Mouse (Mus musculus): ENCODE results near the gene Galnt2. TPM values are rescaled to one million over a fixed set of nuclear protein-coding genes. Genes with fewer than 3 reads are reported as not detected.

Gene Galnt2
- polyA plus RNA-seq, 1 experiment = 43.9 TPM

- H3K4me1 ChIP-seq (ENCODE audit: control insufficient read depth, insufficient read depth, low read length) = no peaks in the 10 kb centered on the region
- no peak overlapping the region for H3K27ac ChIP-seq (ENCODE audit: insufficient read depth, low read depth, low read length)
- no peak for TF ChIP-seq CTCF (IDR thresholded peaks at IDR 0.05; ENCODE audit: low read depth, low read length)
- TF ChIP-seq POLR2A (IDR thresholded peaks at IDR 0.05; ENCODE audit: borderline replicate concordance, low read depth, low read length) = no peak
- H3K4me3 ChIP-seq (ENCODE audit: insufficient read depth, low read length) = no peak overlapping the region
These were observed 83.6 kb downstream of the Galnt2 start for GRCm38 (mm10) chr8:124314803-124315202.

- Histone ChIP-seq H3K4me3 (ENCODE audit: insufficient read depth, low read length) (no peak overlapping the region), H3K4me1 (ENCODE audit: control insufficient read depth, insufficient read depth, low read length) (no peaks in the 10 kb centered on the region), H3K27ac (ENCODE audit: insufficient read depth, low read depth, low read length) (no peak overlapping the region)
These were observed 85.4 kb downstream of the Galnt2 start for GRCm38 (mm10) chr8:124316466-124317136.

GRCm38 (mm10) chr8:124317191-124317682 is 86.0 kb downstream of the Galnt2 start:
- TF ChIP-seq POLR2A (IDR thresholded peaks at IDR 0.05; ENCODE audit: borderline replicate concordance, low read depth, low read length) (no peak), CTCF (IDR thresholded peaks at IDR 0.05; ENCODE audit: low read depth, low read length) (no peak)
- Histone ChIP-seq H3K4me3 (ENCODE audit: insufficient read depth, low read length) (no peak overlapping the region), H3K4me1 (ENCODE audit: control insufficient read depth, insufficient read depth, low read length) (no peaks in the 10 kb centered on the region), H3K27ac (ENCODE audit: insufficient read depth, low read depth, low read length) (no peak overlapping the region)

More at GRCm38 (mm10) chr8:124316466-124317136, 85.4 kb downstream of the Galnt2 start:
- TF ChIP-seq CTCF (IDR thresholded peaks at IDR 0.05; ENCODE audit: low read depth, low read length) (no peak), POLR2A (IDR thresholded peaks at IDR 0.05; ENCODE audit: borderline replicate concordance, low read depth, low read length) (no peak)

- TF ChIP-seq CTCF (IDR thresholded peaks at IDR 0.05; ENCODE audit: low read depth, low read length) = no peak
- TF ChIP-seq POLR2A (IDR thresholded peaks at IDR 0.05; ENCODE audit: borderline replicate concordance, low read depth, low read length) = no peak
- no peak overlapping the region for H3K4me3 ChIP-seq (ENCODE audit: insufficient read depth, low read length)
- H3K4me1 ChIP-seq (ENCODE audit: control insufficient read depth, insufficient read depth, low read length) = no peaks in the 10 kb centered on the region
- H3K27ac ChIP-seq (ENCODE audit: insufficient read depth, low read depth, low read length) = no peak overlapping the region
These were observed 86.6 kb downstream of the Galnt2 start for GRCm38 (mm10) chr8:124317821-124318220.

GRCm38 (mm10) chr8:124318612-124319315 is 87.6 kb downstream of the Galnt2 start:
- H3K27ac ChIP-seq (ENCODE audit: insufficient read depth, low read depth, low read length) = no peak overlapping the region
- no peak for TF ChIP-seq POLR2A (IDR thresholded peaks at IDR 0.05; ENCODE audit: borderline replicate concordance, low read depth, low read length)
- no peak for TF ChIP-seq CTCF (IDR thresholded peaks at IDR 0.05; ENCODE audit: low read depth, low read length)
- no peaks in the 10 kb centered on the region for H3K4me1 ChIP-seq (ENCODE audit: control insufficient read depth, insufficient read depth, low read length)
- H3K4me3 ChIP-seq (ENCODE audit: insufficient read depth, low read length) = no peak overlapping the region

- TF ChIP-seq POLR2A (IDR thresholded peaks at IDR 0.05; ENCODE audit: borderline replicate concordance, low read depth, low read length) (no peak), CTCF (IDR thresholded peaks at IDR 0.05; ENCODE audit: low read depth, low read length) (no peak)
- no peak overlapping the region for H3K27ac ChIP-seq (ENCODE audit: insufficient read depth, low read depth, low read length)
- no peak overlapping the region for H3K4me3 ChIP-seq (ENCODE audit: insufficient read depth, low read length)
- no peaks in the 10 kb centered on the region for H3K4me1 ChIP-seq (ENCODE audit: control insufficient read depth, insufficient read depth, low read length)
These were observed 88.1 kb downstream of the Galnt2 start for GRCm38 (mm10) chr8:124319316-124319652.

- H3K4me3 ChIP-seq (ENCODE audit: insufficient read depth, low read length) = no peak overlapping the region
- no peak overlapping the region for H3K27ac ChIP-seq (ENCODE audit: insufficient read depth, low read depth, low read length)
- no peaks in the 10 kb centered on the region for H3K4me1 ChIP-seq (ENCODE audit: control insufficient read depth, insufficient read depth, low read length)
- no peak for TF ChIP-seq POLR2A (IDR thresholded peaks at IDR 0.05; ENCODE audit: borderline replicate concordance, low read depth, low read length)
- no peak for TF ChIP-seq CTCF (IDR thresholded peaks at IDR 0.05; ENCODE audit: low read depth, low read length)
These were observed 90.1 kb downstream of the Galnt2 start for GRCm38 (mm10) chr8:124321227-124321840.

- Histone ChIP-seq H3K4me3 (ENCODE audit: insufficient read depth, low read length) (no peak overlapping the region), H3K27ac (ENCODE audit: insufficient read depth, low read depth, low read length) (no peak overlapping the region), H3K4me1 (ENCODE audit: control insufficient read depth, insufficient read depth, low read length) (no peaks in the 10 kb centered on the region)
- TF ChIP-seq CTCF (IDR thresholded peaks at IDR 0.05; ENCODE audit: low read depth, low read length) = no peak
- no peak for TF ChIP-seq POLR2A (IDR thresholded peaks at IDR 0.05; ENCODE audit: borderline replicate concordance, low read depth, low read length)
These were observed 92.2 kb downstream of the Galnt2 start for GRCm38 (mm10) chr8:124323356-124323755.

GRCm38 (mm10) chr8:124328259-124328658 is 97.1 kb downstream of the Galnt2 start:
- Histone ChIP-seq H3K4me3 (ENCODE audit: insufficient read depth, low read length) (no peak overlapping the region), H3K4me1 (ENCODE audit: control insufficient read depth, insufficient read depth, low read length) (0 out of 2 replicates have a peak, but pooled peaks cover 2% of the 10 kb centered on the region), H3K27ac (ENCODE audit: insufficient read depth, low read depth, low read length) (no peak overlapping the region)
- TF ChIP-seq CTCF (IDR thresholded peaks at IDR 0.05; ENCODE audit: low read depth, low read length) (no peak), POLR2A (IDR thresholded peaks at IDR 0.05; ENCODE audit: borderline replicate concordance, low read depth, low read length) (no peak)

- Histone ChIP-seq H3K4me1 (ENCODE audit: control insufficient read depth, insufficient read depth, low read length) (0 out of 2 replicates have a peak, but pooled peaks cover 2% of the 10 kb centered on the region), H3K4me3 (ENCODE audit: insufficient read depth, low read length) (no peak overlapping the region)
- no peak for TF ChIP-seq CTCF (IDR thresholded peaks at IDR 0.05; ENCODE audit: low read depth, low read length)
These were observed 98.5 kb downstream of the Galnt2 start for GRCm38 (mm10) chr8:124329690-124330089.

More at GRCm38 (mm10) chr8:124329690-124330089, 98.5 kb downstream of the Galnt2 start:
- H3K27ac ChIP-seq (ENCODE audit: insufficient read depth, low read depth, low read length) = no peak overlapping the region

Measured in bone marrow macrophage, adult 2 months (primary cell).